Mouse (Mus musculus): ENCODE measurements around the gene Aspg.
A peak's percentile ranks its signal among the peaks of the same experiment; 100 is the strongest.

The Aspg gene

DNA sequence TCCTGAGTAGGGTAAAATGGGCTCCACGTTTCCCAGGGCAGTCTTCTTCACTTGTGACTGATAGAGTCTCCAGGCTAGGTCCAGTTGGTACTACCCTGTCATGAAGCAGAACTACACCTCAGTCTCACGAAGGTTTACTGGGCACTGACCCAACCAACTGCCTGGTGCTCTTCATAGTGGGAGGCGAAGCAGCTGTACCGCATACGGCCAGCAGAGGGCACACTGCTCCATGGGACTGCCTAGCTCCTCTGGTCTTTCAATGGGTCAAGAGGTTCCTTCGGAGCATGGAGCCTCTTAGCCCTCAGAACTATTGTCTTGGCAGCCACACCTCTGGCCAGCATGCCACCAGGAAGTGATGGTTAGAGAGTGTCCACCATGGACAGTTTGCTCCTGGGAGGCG lies 7.2 kb downstream of the Aspg start:
- peak; percentile 68 for DNase-seq (ENCODE audit: low read depth)

GRCm38 (mm10) chr12:112117006-112117405 lies 10.5 kb downstream of the Aspg start:
- DNase-seq (ENCODE audit: low read depth): no peak

GRCm38 (mm10) chr12:112117649-112118048 lies 11.2 kb downstream of the Aspg start:
- DNase-seq (ENCODE audit: low read depth): no peak

DNA sequence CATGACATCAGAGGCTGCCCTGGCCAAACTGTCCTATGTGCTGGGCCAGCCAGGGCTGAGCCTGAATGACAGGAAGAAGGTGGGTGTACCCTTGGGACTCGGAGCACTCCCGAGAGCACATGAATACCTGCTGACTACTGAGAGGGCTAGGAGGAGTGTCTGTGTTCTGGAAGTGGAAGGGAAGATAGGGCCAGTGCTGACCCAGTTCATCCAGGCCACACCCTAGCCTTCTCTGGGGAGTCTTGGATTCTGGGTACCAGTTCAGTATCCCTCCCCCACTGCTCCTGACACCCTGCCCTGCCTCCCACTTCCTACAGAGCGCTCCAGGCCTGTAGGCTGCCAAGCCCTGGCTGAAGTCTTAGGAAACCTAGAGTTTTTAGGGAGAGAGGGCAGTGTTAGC lies 14.7 kb downstream of the Aspg start:
- no peak for DNase-seq (ENCODE audit: low read depth)

- no peak for DNase-seq (ENCODE audit: low read depth)
Observed at GRCm38 (mm10) chr12:112125903-112126302, 19.4 kb downstream of the Aspg start.

DNA sequence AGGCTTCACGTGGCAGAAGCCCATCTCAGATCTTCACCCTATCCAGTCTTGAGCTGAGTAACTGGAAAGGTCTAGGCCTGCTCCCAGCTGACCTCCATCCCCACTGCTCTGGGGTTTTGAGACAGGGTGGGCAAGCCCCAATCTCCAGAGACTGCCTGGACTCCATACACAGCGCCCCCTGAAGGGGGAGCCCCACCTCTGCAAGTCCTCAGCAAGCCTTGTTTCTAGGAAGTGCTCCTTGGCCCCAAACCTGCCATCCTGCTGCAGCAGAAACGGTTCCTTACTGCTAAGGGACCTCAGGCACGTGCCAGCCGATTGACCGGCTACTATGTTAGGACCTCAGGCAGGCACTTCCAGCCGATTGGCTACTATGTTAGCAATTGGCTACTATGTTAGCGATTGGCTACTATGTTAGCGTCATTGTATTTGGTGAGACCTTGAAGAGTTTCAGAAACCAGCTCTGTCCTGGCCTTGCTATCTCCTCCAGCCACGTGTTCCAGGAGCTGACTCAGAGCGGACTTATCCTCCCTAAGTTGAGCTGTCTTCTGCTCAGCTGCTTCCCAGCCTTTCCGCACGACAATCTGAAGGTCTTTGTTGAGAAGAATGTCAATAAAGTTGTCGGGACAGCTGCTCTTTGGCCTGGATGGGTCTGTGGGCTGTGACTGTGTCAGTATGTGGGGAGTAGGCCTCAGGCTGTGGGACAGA lies 20.6 kb downstream of the Aspg start:
- no peak for DNase-seq (ENCODE audit: low read depth)

- no peak for DNase-seq (ENCODE audit: low read depth)
Observed at GRCm38 (mm10) chr12:112128526-112128925, 22.0 kb downstream of the Aspg start.

DNA sequence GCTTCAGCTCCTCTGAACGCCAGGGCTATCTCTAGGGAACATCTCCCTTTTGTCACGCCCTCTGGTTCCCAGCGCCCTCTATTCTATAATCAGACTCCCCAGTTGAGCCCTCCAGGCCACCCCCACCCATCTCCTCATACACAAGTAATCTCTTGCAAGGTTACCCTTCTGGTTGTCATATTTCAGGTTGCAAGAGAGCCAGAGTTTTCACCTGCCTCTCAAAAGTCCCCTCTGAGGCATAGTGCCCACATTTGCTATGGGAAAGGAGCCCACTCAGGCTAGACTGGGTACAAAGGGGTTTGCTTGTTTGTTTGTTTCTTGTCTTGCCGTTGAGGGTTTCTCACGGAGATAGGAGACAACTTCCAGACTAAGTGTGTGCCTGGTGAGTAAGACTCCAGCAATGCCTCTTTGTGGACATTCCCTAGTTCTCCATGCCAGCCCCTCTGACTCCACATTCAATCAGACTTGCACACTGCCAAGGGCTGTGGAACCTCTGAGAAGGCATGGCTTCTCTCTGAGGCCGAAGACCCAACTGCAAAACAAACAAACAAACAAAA lies 22.9 kb downstream of the Aspg start:
- no peak for DNase-seq (ENCODE audit: low read depth)

- DNase-seq (ENCODE audit: low read depth): no peak
Observed at GRCm38 (mm10) chr12:112130161-112130860, 23.8 kb downstream of the Aspg start.

GRCm38 (mm10) chr12:112130957-112131356 lies 24.5 kb downstream of the Aspg start:
- DNase-seq (ENCODE audit: low read depth): no peak

GRCm38 (mm10) chr12:112140231-112140630 lies 33.8 kb downstream of the Aspg start:
- no peak for DNase-seq (ENCODE audit: low read depth)

GRCm38 (mm10) chr12:112140745-112141144 lies 34.3 kb downstream of the Aspg start:
- no peak for DNase-seq (ENCODE audit: low read depth)

- no peak for DNase-seq (ENCODE audit: low read depth)
Observed at GRCm38 (mm10) chr12:112141300-112141699, 34.8 kb downstream of the Aspg start.

DNA sequence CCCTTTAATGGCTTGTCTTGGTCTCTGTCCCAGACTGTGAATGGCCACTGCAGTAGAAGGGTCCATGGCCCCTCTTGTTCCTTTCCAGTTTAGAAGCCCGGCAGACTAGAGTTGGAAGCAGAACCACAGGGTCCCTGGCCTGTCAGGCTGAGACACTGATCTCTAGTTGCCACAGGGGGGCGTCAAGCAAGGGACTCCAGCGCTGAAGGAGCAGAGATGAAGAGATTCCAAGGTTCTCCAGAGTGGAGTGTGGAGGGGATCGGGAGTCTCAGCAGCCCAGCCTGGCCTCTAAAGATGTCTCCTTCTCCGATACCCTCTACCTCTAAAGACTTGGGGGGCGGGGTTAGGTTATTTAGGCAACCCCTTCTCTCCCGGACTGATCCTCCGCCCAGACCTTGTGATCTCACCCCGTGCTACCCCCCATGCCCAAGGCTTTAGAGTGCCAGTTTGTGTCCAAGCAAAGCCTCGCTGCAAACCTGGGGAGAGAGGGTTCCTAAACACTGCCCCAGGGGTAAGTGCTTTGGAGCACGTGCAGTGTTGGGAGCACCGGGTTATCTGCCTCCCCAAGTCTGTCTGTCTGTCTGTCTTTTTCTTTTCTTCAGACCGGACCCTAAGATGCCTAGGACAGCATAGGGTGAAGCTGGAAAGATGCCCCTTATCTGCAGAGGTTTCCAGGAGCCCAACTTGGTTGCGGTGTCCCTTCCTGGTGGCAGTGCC lies 36.8 kb downstream of the Aspg start:
- DNase-seq (ENCODE audit: low read depth): no peak

DNA sequence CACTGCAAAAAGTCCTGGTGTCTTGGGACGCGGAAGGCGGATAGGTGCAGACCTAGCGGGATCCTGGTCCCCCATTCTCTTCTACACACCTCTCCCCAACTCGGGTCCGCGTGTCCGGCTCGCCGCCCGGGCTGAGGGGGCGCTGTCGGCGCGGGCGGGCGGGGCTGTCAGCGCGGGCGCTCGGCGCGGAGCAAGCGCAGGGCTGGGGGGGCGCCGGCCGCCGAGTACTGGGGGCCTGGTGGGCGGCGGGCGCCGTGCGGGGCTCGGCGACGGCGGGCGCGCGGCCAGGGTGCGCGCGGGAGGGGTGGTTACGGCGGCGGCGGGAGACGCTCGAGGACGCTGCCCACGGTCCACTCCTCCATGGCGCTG lies 37.3 kb downstream of the Aspg start:
- no peak for DNase-seq (ENCODE audit: low read depth)

GRCm38 (mm10) chr12:112144377-112145115 lies 38.1 kb downstream of the Aspg start:
- DNase-seq (ENCODE audit: low read depth): no peak

- DNase-seq (ENCODE audit: low read depth): peak; percentile 79
Observed at GRCm38 (mm10) chr12:112145211-112145874, 38.9 kb downstream of the Aspg start.

- peak; percentile 44 for DNase-seq (ENCODE audit: low read depth)
Observed at GRCm38 (mm10) chr12:112145875-112146651, 39.6 kb downstream of the Aspg start, which contains the start of gene Kif26a. Gene Kif26a (plus strand): TSS chr12:112146208.

DNA sequence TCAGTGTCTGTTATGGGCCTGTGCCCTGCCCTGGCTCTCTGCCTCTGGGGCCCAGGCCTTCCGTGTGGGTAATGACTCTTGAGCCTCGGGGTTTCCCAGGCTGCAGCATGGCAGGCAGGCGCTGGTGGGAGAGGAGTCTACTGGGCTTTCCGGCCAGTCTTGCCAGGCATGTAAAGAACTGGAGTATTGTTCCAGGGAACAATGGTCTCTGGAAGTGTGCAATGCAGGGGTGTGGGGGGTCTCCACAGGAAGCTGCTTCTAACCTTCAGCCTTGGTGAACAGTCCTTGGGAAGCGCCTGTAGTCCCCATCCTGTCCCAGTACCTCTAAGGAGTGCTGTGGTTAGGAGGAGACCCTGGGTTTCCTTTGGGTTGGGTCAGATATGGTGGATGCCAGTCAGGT lies 40.9 kb downstream of the Aspg start:
- DNase-seq (ENCODE audit: low read depth): no peak

DNA sequence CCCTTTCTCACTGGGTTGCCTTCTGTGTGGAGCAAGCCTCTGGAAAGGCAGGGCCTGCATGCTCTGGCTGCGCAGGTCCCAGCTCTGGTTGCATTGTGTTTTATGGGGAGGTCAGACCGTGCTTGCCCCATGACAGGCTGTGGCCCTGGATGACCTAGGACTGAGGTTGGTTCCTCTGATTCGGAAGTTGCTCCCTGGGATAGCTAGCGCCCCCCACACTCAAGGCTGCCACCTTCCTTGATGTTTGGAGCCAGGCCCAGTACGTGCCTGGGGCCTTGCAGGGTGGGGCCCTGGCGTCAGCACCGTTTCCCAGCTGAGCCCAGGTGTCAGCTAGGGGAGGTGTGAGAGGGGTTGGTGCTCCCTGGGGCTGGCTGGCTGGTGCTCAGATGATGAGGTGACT lies 43.5 kb downstream of the Aspg start:
- no peak for DNase-seq (ENCODE audit: low read depth)

Measured in c-Kit-positive CD71-negative TER-119-negative erythroid progenitor cells, embryonic 14.5 days (primary cell).